Mouse (Mus musculus) midbrain, embryonic 11.5 days (tissue): ENCODE measurements around the gene Snx30. TPM values are rescaled to one million over a fixed set of nuclear protein-coding genes. Genes with fewer than 3 reads are reported as not detected.

ENCODE experiments used
- polyA plus RNA-seq: library from polyadenylated mRNA; unstranded; fragments of >200 nt; fragmentation: Nextera tagmentation; extraction: Ambion mirVana; gene quantifications from 2 replicates; pipeline ENCODE4 v1.2.1, GENCODE M21; 2014

The Snx30 gene
- polyA plus RNA-seq, 1 experiment from 2014 or later = 12.3 TPM

Other genes with a start within 250 kb of the Snx30 start
- 30.6 and 34.2 TPM in 2 replicates for gene Hsdl2, start 224.3 kb upstream of the Snx30 start, polyA plus RNA-seq
- 43.2 and 49.0 TPM in 2 replicates for gene E130308A19Rik, start 179.6 kb upstream of the Snx30 start, polyA plus RNA-seq
- gene Inip, start 4.3 kb upstream of the Snx30 start, polyA plus RNA-seq = 110 and 121 TPM in 2 replicates
- 0.07 TPM in 1 of 2 replicates, not detected in the other for gene Slc46a2, start 109.2 kb downstream of the Snx30 start, polyA plus RNA-seq
- gene Mup4, start 154.9 kb downstream of the Snx30 start, polyA plus RNA-seq = not detected in 2 replicates
- not detected in 2 replicates for gene Mup6, start 158.5 kb downstream of the Snx30 start, polyA plus RNA-seq